Mouse (Mus musculus) heart, postnatal 0 days (tissue): Measurements from ENCODE around the gene Cd2. TPM values are rescaled to one million over a fixed set of nuclear protein-coding genes. Genes with fewer than 3 reads are reported as not detected.

Experiments used
- ATAC-seq: fragments of 200-750 bp; cut with Nextera tagmentation; 2 replicates; pipeline ENCODE4 v1.8.0; 2017; ENCODE audit warnings: low read depth, moderate number of reproducible peaks, moderate library complexity; ENCODE audit not compliant: insufficient read depth
- DNase-seq: peaks from one replicate; pipeline ENCODE4 v3.0.0-alpha.2; 2016; ENCODE audit warnings: low spot score
- H3K27ac ChIP-seq: fragments of 300-500 bp; sonication (generic); 2 replicates; pipeline ENCODE4 v1.5.1; 2014; ENCODE audit warnings: low read depth, mild to moderate bottlenecking
- H3K27me3 ChIP-seq: fragments of 300-500 bp; sonication (generic); 2 replicates; pipeline ENCODE4 v1.6.1; 2014; ENCODE audit warnings: low read length, mixed read lengths; ENCODE audit not compliant: control insufficient read depth, insufficient read depth
- H3K36me3 ChIP-seq: fragments of 300-500 bp; sonication (generic); replicated peaks from 2 replicates; pipeline ENCODE4 v1.6.1; 2014; ENCODE audit warnings: low read length, mixed read lengths; ENCODE audit not compliant: control insufficient read depth, insufficient read depth
- H3K4me1 ChIP-seq: fragments of 300-500 bp; sonication (generic); 2 replicates; pipeline ENCODE4 v1.6.1; 2014; ENCODE audit warnings: antibody characterized with exemption; ENCODE audit not compliant: control insufficient read depth, insufficient read depth
- H3K4me2 ChIP-seq: fragments of 300-500 bp; sonication (generic); 2 replicates; pipeline ENCODE4 v1.6.1; 2014; ENCODE audit warnings: low read depth, mild to moderate bottlenecking, low read length, moderate library complexity
- H3K4me3 ChIP-seq: fragments of 300-500 bp; sonication (generic); 2 replicates; pipeline ENCODE4 v1.5.1; 2014; ENCODE audit warnings: low read depth, low read length
- H3K9ac ChIP-seq: fragments of 300-500 bp; sonication (generic); replicated peaks from 2 replicates; pipeline ENCODE4 v1.6.1; 2014; ENCODE audit warnings: low read depth, low read length, mixed read lengths
- H3K9me3 ChIP-seq: fragments of 300-500 bp; sonication (generic); replicated peaks from 2 replicates; pipeline ENCODE4 v1.6.1; 2016; ENCODE audit warnings: low read length; ENCODE audit not compliant: control insufficient read depth
- CTCF ChIP-seq: IDR thresholded peaks from 2 replicates; pipeline ENCODE4 v1.5.1; 2016; ENCODE audit warnings: antibody characterized with exemption, control low read depth, low read depth
- EP300 ChIP-seq: IDR thresholded peaks from 2 replicates; pipeline ENCODE4 v1.6.1; 2016; ENCODE audit warnings: antibody characterized with exemption, low read depth
- WGBS: fragments of 180-500 bp; shearing (Covaris S2); extraction: QIAGEN DNeasy Blood & Tissue Kit; methylation state at CpG from one replicate; pipeline ENCODE4 v1.1.7; 2014; 5-methylcytosine and 5-hydroxymethylcytosine counted together
- polyA plus RNA-seq: library from polyadenylated mRNA; unstranded; fragments of >200 nt; fragmentation: Nextera tagmentation; extraction: Ambion mirVana; gene quantifications from 2 replicates; pipeline ENCODE4 v1.2.1, GENCODE M21; 2015
- total RNA-seq: library from RNA; depleted of rRNA; stranded (reverse); fragments of >200 nt; gene quantifications from 2 replicates; pipeline ENCODE4 v1.2.3, GENCODE M21; 2014; ENCODE audit warnings: low replicate concordance

The Cd2 gene
- total and polyA plus RNA-seq, 2 experiments from 2014 or later = not detected

GRCm38 (mm10) chr3:101318516-101319170 lies 30.9 kb upstream of the Cd2 start:
- Histone ChIP-seq H3K4me1 (no peaks in the 10 kb centered on the region), H3K9ac (no peak overlapping the region), H3K4me2 (no peak overlapping the region), H3K9me3 (0 out of 2 replicates have a peak, but pooled peaks cover 2% of the 10 kb centered on the region), H3K4me3 (no peak overlapping the region), H3K27me3 (no peaks in the 10 kb centered on the region), H3K27ac (no peak overlapping the region), H3K36me3 (no peaks in the 10 kb centered on the region)
- 90% methylated on average over 6 of the region's 6 CpGs for WGBS
- TF ChIP-seq EP300 (no peak), CTCF (no peak)
- no peak for ATAC-seq
- DNase-seq = no peak

GRCm38 (mm10) chr3:101318115-101318514 lies 30.4 kb upstream of the Cd2 start:
- H3K9me3 ChIP-seq = 0 out of 2 replicates have a peak, but pooled peaks cover 2% of the 10 kb centered on the region
- H3K36me3 ChIP-seq = no peaks in the 10 kb centered on the region
- DNase-seq (no peak), ATAC-seq (no peak)
- no peak for TF ChIP-seq EP300
- TF ChIP-seq CTCF = peak; percentile 44
- WGBS = 70% methylated on average over 6 of the region's 6 CpGs
- no peak overlapping the region for H3K9ac ChIP-seq
- H3K4me1 ChIP-seq = no peaks in the 10 kb centered on the region
- H3K4me2 ChIP-seq = no peak overlapping the region
- H3K27me3 ChIP-seq = no peaks in the 10 kb centered on the region
- no peak overlapping the region for H3K27ac ChIP-seq
- H3K4me3 ChIP-seq = no peak overlapping the region

GRCm38 (mm10) chr3:101314954-101315353 lies 27.2 kb upstream of the Cd2 start:
- H3K9ac ChIP-seq = no peak overlapping the region
- TF ChIP-seq EP300 (no peak), CTCF (peak; percentile 49)
- no peak overlapping the region for H3K4me2 ChIP-seq
- H3K27me3 ChIP-seq = no peaks in the 10 kb centered on the region
- no peaks in the 10 kb centered on the region for H3K36me3 ChIP-seq
- no peak overlapping the region for H3K4me3 ChIP-seq
- ATAC-seq = no peak
- H3K27ac ChIP-seq = no peak overlapping the region
- no peaks in the 10 kb centered on the region for H3K4me1 ChIP-seq
- DNase-seq = no peak
- WGBS = 66% methylated on average over 6 of the region's 6 CpGs
- 0 out of 2 replicates have a peak, but pooled peaks cover 2% of the 10 kb centered on the region for H3K9me3 ChIP-seq

GRCm38 (mm10) chr3:101313266-101314051 lies 25.7 kb upstream of the Cd2 start:
- Histone ChIP-seq H3K4me2 (no peak overlapping the region), H3K9me3 (0 out of 2 replicates have a peak, but pooled peaks cover 2% of the 10 kb centered on the region), H3K36me3 (no peaks in the 10 kb centered on the region), H3K27me3 (no peaks in the 10 kb centered on the region), H3K27ac (no peak overlapping the region), H3K9ac (no peak overlapping the region), H3K4me1 (no peaks in the 10 kb centered on the region), H3K4me3 (no peak overlapping the region)
- DNase-seq (no peak), ATAC-seq (no peak)
- WGBS = 73% methylated on average over 8 of the region's 8 CpGs
- TF ChIP-seq EP300 (no peak), CTCF (no peak)

- ATAC-seq (no peak), DNase-seq (no peak)
- H3K27ac ChIP-seq = no peak overlapping the region
- no peaks in the 10 kb centered on the region for H3K36me3 ChIP-seq
- no peaks in the 10 kb centered on the region for H3K27me3 ChIP-seq
- no peak overlapping the region for H3K4me2 ChIP-seq
- 33% methylated on average over 9 of the region's 9 CpGs for WGBS
- TF ChIP-seq EP300 = no peak
- H3K4me3 ChIP-seq = no peak overlapping the region
- no peaks in the 10 kb centered on the region for H3K4me1 ChIP-seq
- H3K9me3 ChIP-seq = no peaks in the 10 kb centered on the region
- H3K9ac ChIP-seq = no peak overlapping the region
These were observed 23.2 kb upstream of the Cd2 start for GRCm38 (mm10) chr3:101310977-101311376.
